In the genomic region with DNA sequence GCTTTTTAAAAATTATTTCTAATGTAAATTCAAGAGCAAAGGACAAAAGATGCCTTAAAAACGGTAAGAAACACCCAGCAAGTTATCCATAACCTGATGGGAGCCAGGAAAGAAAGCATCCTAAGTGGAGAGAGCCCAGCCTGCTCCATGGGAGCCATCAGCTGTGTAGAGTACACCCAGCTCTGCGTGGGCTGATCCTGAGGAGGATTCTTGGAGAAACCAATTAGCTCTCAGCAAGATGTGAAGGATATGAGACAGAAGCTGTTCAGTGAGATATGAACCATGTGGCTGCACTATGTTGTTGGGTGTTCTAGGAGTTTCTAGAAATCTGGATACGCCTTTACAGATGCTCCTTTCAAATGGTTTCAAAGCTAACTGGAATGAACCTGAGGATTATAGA, we compare ENCODE assay signal across 18 mouse cellular contexts.
DNase-seq lines count a peak whose midpoint lies in the region.
"Had no signal": no experiment of that assay in that cellular context is flagged by ENCODE, and none has a peak within 500 bp of the region (broad histone marks: within the 10 kb centered on the region; RNA-seq: fewer than 3 reads in every experiment).

No protein-coding gene starts in this region.

- DNase-seq in frontal cortex, postnatal 36 days (ENCODE audit: low spot score in 2 of 2): peak; percentile 24 to 41
- DNase-seq in frontal cortex, postnatal 25 days (ENCODE audit: low spot score in 2 of 2): no peak
- DNase-seq in right cerebral cortex, adult 18-20 months: peak; percentile 58
- DNase-seq in right cerebral cortex, postnatal 4 days: no peak
- DNase-seq in right cerebral cortex, adult 2 months (ENCODE audit: low spot score in 2 of 2): peak; percentile 16 to 24
- DNase-seq in urinary bladder, postnatal 25 days (ENCODE audit: low spot score): no peak
- DNase-seq in liver: no peak
- no peak for DNase-seq in kidney, adult 18-20 months
- DNase-seq: adrenal gland, postnatal 14 days; cerebellum, adult 8-10 months; heart, postnatal 4 days; kidney, adult 8-10 months; kidney, postnatal 14 days; liver, embryonic 13.5 days; lung, embryonic 14.5 days; midbrain, embryonic 14.5 days; retina, postnatal 1 day; thymus, postnatal 14 days had no signal

Comparison
In these comparisons a context has a peak if more than half of its experiments do, and no peak if none do; other contexts are left out.
1. DNase-seq: peak in frontal cortex, postnatal 36 days (2 of 2), right cerebral cortex, adult 18-20 months (single experiment) and right cerebral cortex, adult 2 months (2 of 2); none in frontal cortex, postnatal 25 days (0 of 2), right cerebral cortex, postnatal 4 days (single experiment), urinary bladder, postnatal 25 days (single experiment), liver (single experiment) and kidney, adult 18-20 months (single experiment).